Mouse (Mus musculus) retina, embryonic 14.5 days (tissue): ENCODE data around the gene Cpne4.

Experiments used
- DNase-seq: peaks from one replicate; pipeline ENCODE4 v3.0.0-alpha.2; 2015; ENCODE audit warnings: low spot score

The Cpne4 gene

GRCm38 (mm10) chr9:105046014-105046413 lies 498.9 kb downstream of the Cpne4 start:
- DNase-seq, result no peak

GRCm38 (mm10) chr9:105048351-105048750 lies 501.3 kb downstream of the Cpne4 start:
- DNase-seq, result peak; percentile 8

GRCm38 (mm10) chr9:105049636-105050035 lies 502.6 kb downstream of the Cpne4 start:
- no peak for DNase-seq

GRCm38 (mm10) chr9:105050257-105050656 lies 503.2 kb downstream of the Cpne4 start:
- DNase-seq, result no peak

GRCm38 (mm10) chr9:105053147-105053557 lies 506.1 kb downstream of the Cpne4 start, which contains the start of gene Mrpl3:
Gene Mrpl3 (plus strand): TSS chr9:105053239.
- DNase-seq, result peak; percentile 94

GRCm38 (mm10) chr9:105053812-105054211 lies 506.7 kb downstream of the Cpne4 start:
- DNase-seq, result peak; percentile 2

- DNase-seq, result no peak
Observed at GRCm38 (mm10) chr9:105069106-105069505, 522.0 kb downstream of the Cpne4 start.

- DNase-seq, result no peak
Observed at GRCm38 (mm10) chr9:105072991-105073748, 526.1 kb downstream of the Cpne4 start.

GRCm38 (mm10) chr9:105074851-105075250 lies 527.8 kb downstream of the Cpne4 start:
- no peak for DNase-seq

- DNase-seq, result no peak
Observed at GRCm38 (mm10) chr9:105076756-105077424, 529.8 kb downstream of the Cpne4 start.

GRCm38 (mm10) chr9:105078460-105078859 lies 531.4 kb downstream of the Cpne4 start:
- DNase-seq, result no peak

GRCm38 (mm10) chr9:105080246-105080645 lies 533.2 kb downstream of the Cpne4 start:
- DNase-seq, result no peak
